Mouse (Mus musculus) lung, postnatal 4 days (tissue): ENCODE data around the gene Scgb2b26.

Source experiments
- DNase-seq, 2 experiments: peaks; one replicate each; pipeline ENCODE4 v3.0.0; 2021

The Scgb2b26 gene

DNA sequence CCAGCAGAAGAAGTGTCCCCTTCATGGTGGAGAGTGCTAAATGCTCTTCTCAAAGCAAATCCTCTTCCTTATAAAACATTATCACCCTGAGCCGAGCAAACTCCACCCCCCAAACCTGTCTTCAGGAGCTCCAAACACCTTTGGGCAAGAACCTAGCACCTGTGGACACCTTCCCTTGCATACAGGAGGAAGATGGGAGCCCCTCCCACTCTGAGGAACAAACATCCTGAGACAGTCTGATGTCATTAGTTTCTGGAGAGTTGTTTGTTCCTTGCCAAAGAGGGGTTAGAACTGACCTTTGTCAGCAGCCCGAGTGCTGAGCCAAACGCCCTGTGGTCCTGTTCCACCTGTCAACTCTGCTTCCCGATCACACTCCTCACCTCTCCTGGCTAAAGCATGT, at the start of gene Scgb2b26:
Gene Scgb2b26, minus strand, starts transcription at position 101 of the 400 bp plus-strand sequence.
- no peak for DNase-seq

GRCm38 (mm10) chr7:33982281-33982680, 37.4 kb upstream of the Scgb2b26 start:
- DNase-seq, result peak; percentile 12 to 19

DNA sequence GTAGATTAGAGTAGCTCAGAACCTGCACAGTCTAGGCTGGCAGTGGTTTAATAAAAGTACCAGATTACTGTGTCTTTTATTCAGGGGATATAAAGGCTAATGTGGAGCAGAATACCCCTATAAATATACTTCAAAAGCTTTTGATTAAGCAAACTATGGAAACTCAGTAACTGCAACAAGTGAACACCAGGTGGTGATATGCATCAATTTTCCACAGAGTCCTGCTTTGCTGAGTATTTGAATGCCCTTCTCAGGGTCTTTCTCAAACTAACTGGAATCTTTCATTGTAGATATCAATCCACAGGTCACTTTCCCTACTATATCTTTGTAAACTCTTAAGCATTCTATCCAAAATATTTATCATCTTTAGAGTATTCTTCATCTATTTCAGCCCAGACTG, 41.9 kb downstream of the Scgb2b26 start:
- DNase-seq, result no peak

- DNase-seq, result no peak
Observed at GRCm38 (mm10) chr7:33900803-33901202, 44.0 kb downstream of the Scgb2b26 start.

GRCm38 (mm10) chr7:33900007-33900406, 44.8 kb downstream of the Scgb2b26 start:
- DNase-seq, result no peak
